Mouse (Mus musculus) embryonic fibroblast, embryonic 13.5 days (primary cell): ENCODE measurements at regions not wholly inside any gene's neighbourhood (a gene's known extent, or its start where the extent isn't known, plus 50 kb on each side); places are given as distances from the start of the nearest gene placed in this dataset.

Experiments used
- H3K27ac ChIP-seq: 2 replicates; pipeline ENCODE4 v1.5.1; 2012; ENCODE audit warnings: low read length, control low read depth, inconsistent platforms; ENCODE audit not compliant: insufficient read depth
- H3K4me1 ChIP-seq: 2 replicates; pipeline ENCODE4 v1.6.1; 2011; ENCODE audit warnings: low read length; ENCODE audit not compliant: control insufficient read depth, insufficient read depth
- H3K4me3 ChIP-seq: 2 replicates; pipeline ENCODE4 v1.5.1; 2011; ENCODE audit warnings: mild to moderate bottlenecking, control low read depth, low read length; ENCODE audit not compliant: insufficient read depth
- CTCF ChIP-seq: IDR thresholded peaks from 2 replicates; pipeline ENCODE4 v1.5.1; 2011; ENCODE audit warnings: mild to moderate bottlenecking, control low read depth, low read length, moderate library complexity, borderline replicate concordance; ENCODE audit not compliant: insufficient read depth
- POLR2A ChIP-seq: IDR thresholded peaks from 2 replicates; pipeline ENCODE4 v1.6.1; 2011; ENCODE audit warnings: low read depth, mild to moderate bottlenecking, control low read depth, low read length, moderate library complexity

DNA sequence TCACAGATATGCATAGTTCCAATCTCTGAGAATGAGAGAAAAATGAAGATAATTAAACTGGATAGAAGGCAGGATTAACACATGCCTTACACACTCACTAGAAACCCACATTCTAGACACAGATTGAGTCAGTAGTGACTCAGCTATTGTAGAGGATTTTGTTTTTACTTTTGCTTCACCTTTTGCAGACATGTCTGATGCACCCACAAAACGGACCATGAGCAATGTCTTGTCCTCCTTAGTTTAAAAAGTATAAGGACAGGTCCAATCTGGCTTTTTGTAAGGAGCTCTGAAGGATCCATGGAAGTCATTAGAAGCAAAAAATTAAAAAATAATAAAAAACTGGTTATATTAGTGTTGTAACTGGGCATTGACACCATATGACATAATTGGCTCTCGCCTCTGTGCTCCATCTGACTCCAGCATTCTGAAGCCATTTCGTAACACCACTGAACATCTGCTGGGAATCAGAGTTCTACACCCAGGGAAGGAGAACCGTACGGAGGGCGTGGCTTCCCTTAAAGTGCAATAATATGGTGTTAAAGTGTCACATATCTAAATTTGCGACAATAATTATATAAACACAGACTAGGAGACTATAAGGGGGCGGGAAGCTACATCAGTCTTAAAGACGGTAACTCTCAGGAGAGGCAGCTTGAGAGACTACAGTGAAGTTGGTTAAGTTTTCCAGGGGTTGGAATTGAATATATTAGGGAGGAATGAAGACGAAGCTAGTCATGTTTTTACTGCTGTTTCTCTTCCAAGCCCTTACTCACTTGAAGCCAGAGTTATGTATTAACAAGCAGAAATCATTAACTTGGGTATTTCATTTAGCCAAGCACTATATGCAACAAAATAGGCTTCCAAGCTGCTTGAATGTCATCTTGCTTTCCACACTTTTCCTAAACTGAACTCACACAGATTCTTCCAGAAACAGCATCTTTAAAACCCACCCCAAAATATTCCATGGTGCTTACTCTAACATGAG lies 558.0 kb downstream of the Ebf1 start:
- H3K27ac ChIP-seq, result peak overlapping the region; percentile 84
- no peak overlapping the region for H3K4me3 ChIP-seq
- TF ChIP-seq CTCF, result no peak
- TF ChIP-seq POLR2A, result no peak
- no peaks in the 10 kb centered on the region for H3K4me1 ChIP-seq

DNA sequence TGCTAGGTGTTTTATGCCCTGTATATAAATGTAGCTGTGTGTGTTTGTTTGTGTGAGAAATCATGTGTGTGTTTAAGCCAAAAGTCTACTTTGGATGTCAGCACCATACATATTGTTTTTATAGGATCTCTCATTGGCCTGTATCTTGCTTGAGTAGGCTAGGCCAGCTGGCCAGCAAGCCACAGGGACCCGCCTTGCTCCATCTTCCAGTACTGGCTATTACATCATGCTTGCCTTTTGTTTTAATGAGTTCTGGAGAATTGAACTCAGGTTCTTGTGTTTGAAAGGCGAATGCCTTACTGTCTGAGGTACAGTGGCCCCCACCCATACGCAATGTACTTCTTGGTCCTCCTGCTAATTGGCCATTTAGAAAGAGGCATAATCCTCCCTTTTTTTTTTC lies 559.9 kb downstream of the Ebf1 start:
- TF ChIP-seq POLR2A (no peak), CTCF (no peak)
- H3K4me1 ChIP-seq, result no peaks in the 10 kb centered on the region
- no peak overlapping the region for H3K4me3 ChIP-seq
- H3K27ac ChIP-seq, result no peak overlapping the region; the same call in 1 of the 2 replicates

GRCm38 (mm10) chr11:45178036-45178435 lies 560.9 kb downstream of the Ebf1 start:
- TF ChIP-seq CTCF (no peak), POLR2A (no peak)
- H3K4me1 ChIP-seq, result no peaks in the 10 kb centered on the region
- H3K4me3 ChIP-seq, result no peak overlapping the region
- H3K27ac ChIP-seq, result peak overlapping the region; percentile 12; the same call in 1 of the 2 replicates

DNA sequence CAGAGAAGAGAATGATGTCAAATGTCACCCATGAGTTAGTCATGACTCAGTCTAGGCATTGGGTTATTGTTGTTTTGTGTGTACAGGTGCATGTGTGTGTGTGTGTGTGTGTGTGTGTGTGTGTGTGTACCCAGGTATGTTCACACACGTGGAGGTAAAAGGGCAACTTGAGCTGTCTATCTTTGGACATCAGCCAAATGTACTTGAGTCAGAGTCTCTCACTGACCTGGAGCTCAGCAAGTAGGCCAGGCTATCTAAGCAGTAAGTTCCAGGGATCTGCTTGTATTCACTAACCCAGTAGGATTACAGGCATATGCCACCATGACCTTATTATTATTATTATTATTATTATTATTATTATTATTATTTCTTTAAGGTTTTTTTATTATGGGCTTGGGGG lies 561.9 kb downstream of the Ebf1 start:
- Histone ChIP-seq H3K4me1 (no peaks in the 10 kb centered on the region), H3K4me3 (no peak overlapping the region), H3K27ac (no peak overlapping the region)
- no peak for TF ChIP-seq CTCF
- TF ChIP-seq POLR2A, result no peak

DNA sequence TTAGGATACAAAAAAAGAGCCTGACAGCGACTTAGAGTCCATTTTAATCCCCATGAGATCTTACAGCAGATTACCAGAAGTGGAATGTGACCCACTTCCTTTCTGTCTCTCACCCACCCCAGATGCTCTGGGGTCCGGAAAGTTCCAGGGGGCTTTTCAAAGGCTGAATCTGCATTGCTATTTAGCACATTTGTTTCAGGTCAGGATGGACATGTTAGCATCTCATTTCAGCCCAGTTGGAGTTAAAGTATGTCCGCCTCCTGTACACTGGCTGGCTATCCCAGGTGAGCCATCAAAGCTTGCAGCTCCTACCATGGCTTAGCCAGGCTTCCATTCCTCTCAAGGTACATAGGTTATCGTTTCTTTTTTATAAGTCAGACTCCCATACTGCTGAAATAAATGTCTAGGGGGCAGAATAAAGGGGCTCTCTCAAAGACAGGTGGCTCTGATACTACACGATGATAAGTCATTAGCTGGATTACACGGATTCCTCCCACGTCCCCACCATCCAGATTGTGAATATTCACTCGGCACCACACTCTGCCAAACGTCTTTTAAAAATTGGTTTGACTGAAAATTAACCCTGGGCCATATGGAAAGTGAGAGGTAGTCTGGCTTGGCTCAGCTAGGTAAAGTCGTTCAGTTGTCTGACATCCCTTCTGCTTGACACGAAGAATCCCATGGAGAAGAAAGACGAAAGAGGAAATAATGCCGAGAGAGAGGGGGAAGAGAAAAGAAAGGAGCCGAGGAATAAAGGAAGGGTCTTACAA lies 573.7 kb downstream of the Ebf1 start:
- no peak for TF ChIP-seq POLR2A
- TF ChIP-seq CTCF, result no peak

GRCm38 (mm10) chr11:45191392-45192189 lies 574.5 kb downstream of the Ebf1 start:
- Histone ChIP-seq H3K4me1 (peaks cover 4% of the 10 kb centered on the region; the same call in 1 of the 2 replicates), H3K27ac (no peak overlapping the region), H3K4me3 (no peak overlapping the region)

More for the DNA sequence above, 573.7 kb downstream of the Ebf1 start:
- Histone ChIP-seq H3K27ac (no peak overlapping the region), H3K4me3 (no peak overlapping the region), H3K4me1 (peaks cover 4% of the 10 kb centered on the region; the same call in 1 of the 2 replicates)

GRCm38 (mm10) chr11:45193319-45193718 lies 576.2 kb downstream of the Ebf1 start:
- H3K4me3 ChIP-seq, result no peak overlapping the region
- no peak overlapping the region for H3K27ac ChIP-seq
- H3K4me1 ChIP-seq, result peaks cover 4% of the 10 kb centered on the region; the same call in 1 of the 2 replicates
- no peak for TF ChIP-seq POLR2A
- TF ChIP-seq CTCF, result no peak

More at GRCm38 (mm10) chr11:45191392-45192189, 574.5 kb downstream of the Ebf1 start:
- TF ChIP-seq CTCF (no peak), POLR2A (no peak)

GRCm38 (mm10) chr11:45199520-45199919 lies 582.4 kb downstream of the Ebf1 start:
- Histone ChIP-seq H3K4me3 (no peak overlapping the region), H3K4me1 (no peaks in the 10 kb centered on the region), H3K27ac (peak overlapping the region; percentile 42; the same call in 1 of the 2 replicates)
- TF ChIP-seq POLR2A, result peak; percentile 24; the same call in 1 of the 2 replicates
- no peak for TF ChIP-seq CTCF
